Mouse (Mus musculus) spleen, adult 2 months (tissue): ENCODE measurements around the gene Ttyh1.
"Not testable (repeated sequence)": the region's sequence is repeated elsewhere in the genome, so short reads cannot be mapped to it uniquely, and the experiment has no call there.

Experiments used
- CTCF ChIP-seq: fragments of 200-500 bp; IDR thresholded peaks from 2 replicates; pipeline ENCODE4 v1.5.1; 2011; ENCODE audit warnings: mild to moderate bottlenecking, inconsistent platforms; ENCODE audit not compliant: insufficient read depth, insufficient read length, insufficient replicate concordance; ENCODE audit errors: extremely low read depth
- POLR2A ChIP-seq: fragments of 200-500 bp; IDR thresholded peaks from 2 replicates; pipeline ENCODE4 v1.6.1; 2011; ENCODE audit warnings: low read depth, low read length, inconsistent platforms

DNA sequence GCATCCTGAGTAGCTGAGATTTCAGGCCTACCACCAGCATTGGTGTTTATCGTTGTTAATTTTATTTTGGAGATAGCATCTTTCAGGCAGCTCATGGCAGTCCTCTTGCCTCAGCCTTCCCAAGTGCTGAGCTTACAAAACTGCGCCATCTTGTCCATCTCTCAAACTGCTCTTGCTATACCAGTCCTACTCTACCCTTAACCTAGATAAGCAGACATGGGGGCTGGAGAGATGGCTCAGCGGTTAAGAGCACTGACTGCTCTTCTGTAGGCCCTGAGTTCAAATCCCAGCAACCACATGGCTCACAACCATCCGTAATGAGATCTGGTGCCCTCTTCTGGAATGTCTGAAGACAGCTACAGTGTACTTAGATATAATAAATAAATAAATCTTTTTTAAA lies 42.4 kb downstream of the Ttyh1 start:
- not testable (repeated sequence) for TF ChIP-seq POLR2A, CTCF
